Mouse (Mus musculus): ENCODE results near the gene Fam50a.
"Not testable (repeated sequence)": the region's sequence is repeated elsewhere in the genome, so short reads cannot be mapped to it uniquely, and the experiment has no call there.

DNA sequence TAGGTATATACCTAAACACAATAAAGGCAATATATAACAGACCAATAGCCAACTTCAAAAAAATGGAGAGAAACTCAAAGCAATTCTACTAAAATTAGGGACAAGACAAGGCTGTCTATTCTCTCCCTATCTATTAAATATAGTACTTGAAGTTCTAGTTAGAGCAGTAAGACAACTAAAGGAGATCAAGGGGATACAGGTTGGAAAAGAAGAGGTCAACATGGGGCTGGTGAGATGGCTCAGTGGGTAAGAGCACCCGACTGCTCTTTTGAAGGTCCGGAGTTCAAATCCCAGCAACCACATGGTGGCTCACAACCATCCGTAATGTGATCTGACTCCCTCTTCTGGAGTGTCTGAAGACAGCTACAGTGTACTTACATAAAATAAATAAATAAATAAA is 44.2 kb downstream of the Fam50a start:
- not testable (repeated sequence) for TF ChIP-seq POLR2A (IDR thresholded peaks at IDR 0.05; ENCODE audit: borderline replicate concordance, control insufficient read depth, low read depth, low read length); CTCF (IDR thresholded peaks at IDR 0.05; ENCODE audit: control insufficient read depth, insufficient read depth, low read length)

All from bone marrow, adult 2 months (tissue).